Mouse (Mus musculus) WW6 (cell line): ENCODE measurements around the gene Rundc3b.
A peak's percentile ranks its signal among the peaks of the same experiment; 100 is the strongest.

Experiments used
- DNase-seq: peaks from one replicate; pipeline ENCODE4 v3.0.0-alpha.2; 2013; ENCODE audit warnings: low read depth, low spot score

The Rundc3b gene

DNA sequence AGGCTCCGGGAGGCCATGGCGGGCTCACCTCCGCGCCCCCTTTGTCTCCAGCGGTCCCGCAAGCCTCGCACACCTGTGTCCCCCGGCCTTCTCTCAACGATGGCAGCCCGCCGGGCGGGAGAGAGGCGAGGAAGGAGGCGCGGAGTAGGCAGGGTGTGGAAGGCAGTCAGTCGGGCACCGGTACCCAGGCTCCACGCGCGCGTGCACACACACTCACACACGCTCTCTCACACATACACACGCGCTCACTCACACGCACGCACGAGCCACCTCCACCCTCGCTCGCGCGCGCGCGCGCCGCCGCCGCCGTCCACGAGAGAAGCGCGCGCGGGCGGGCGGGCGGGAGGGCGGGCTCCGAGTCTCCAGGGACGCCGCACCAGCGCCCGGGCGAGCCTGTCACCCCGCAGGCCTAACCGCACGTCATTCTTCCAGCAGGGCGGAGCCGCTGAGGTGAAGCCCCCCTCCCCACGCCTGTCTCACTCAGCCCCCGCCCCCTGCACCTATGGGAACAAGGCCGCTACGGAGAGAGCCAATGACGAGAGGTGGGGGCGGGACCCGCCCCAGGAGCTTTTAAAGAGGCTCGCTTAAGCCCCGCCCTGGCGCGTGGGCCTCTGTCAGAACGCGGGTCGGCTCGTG is at the start of gene Rundc3b:
Rundc3b (minus strand) TSS at position 357 of the 636 bp plus-strand sequence.
- peak; percentile 94 for DNase-seq

DNA sequence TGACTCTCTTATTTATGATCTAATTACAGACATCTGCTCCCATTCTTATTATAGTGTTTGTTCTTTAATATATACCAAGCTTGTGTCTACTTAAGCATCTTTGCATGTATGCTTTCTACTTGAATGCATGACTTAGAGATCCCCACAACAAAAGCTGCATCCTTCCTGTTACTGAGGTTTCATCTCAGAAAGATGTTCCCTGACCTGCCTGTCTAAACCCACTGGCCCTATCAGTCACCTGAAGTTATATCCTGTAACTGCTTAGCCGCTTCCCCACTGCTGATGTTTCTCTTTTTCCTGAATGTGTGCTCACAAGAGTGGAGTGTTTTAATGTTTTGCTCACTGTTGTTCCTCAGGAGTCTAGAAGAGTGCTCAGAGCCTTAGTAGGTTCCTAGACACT is 46.9 kb upstream of the Rundc3b start:
- no peak for DNase-seq

- no peak for DNase-seq
These were observed 45.2 kb upstream of the Rundc3b start for GRCm38 (mm10) chr5:8667758-8668474.

DNA sequence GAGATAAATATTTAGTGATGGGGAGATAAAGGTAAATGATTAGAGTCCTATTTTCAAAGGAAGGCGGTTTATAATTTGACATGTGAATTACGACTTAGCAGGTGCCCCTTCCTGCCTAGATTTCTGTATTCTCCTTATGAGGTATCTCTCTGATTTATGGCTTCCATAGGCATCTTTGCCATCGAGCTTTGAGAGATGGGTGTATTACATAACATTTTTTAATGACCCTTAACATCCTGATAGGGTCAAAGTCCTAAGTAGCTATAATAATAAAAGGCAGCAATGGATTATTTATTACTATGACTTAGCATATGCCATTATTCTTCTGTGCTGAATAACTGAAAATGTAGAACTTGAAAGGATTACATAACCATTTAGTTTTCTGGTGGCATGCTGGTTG is 41.9 kb upstream of the Rundc3b start:
- DNase-seq = no peak

GRCm38 (mm10) chr5:8660738-8661151 is 38.0 kb upstream of the Rundc3b start:
- DNase-seq = no peak

- DNase-seq = peak; percentile 26
These were observed 37.4 kb upstream of the Rundc3b start, which contains the start of gene Abcb1a for GRCm38 (mm10) chr5:8659911-8660737. Gene Abcb1a, plus strand, starts transcription at chr5:8660077.

DNA sequence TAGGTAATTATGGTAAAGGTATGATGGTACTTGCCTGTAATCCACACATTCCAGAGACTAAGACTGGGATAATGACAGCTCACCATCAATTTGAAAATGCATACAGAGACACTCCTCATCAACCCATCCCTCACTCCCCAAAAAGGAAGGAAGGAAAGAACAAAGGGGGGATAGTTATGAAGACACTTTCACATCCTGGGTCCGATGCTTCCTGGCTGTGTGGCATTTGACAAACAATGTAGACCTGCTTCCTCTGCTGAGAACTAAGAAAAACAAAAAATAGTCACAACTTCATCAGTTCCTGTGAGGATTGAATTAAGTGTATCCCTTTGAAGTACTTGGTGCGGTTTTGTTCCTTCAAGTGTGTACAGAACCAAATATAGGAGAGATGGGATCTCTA is 29.3 kb upstream of the Rundc3b start:
- no peak for DNase-seq

- DNase-seq = no peak
These were observed 26.0 kb upstream of the Rundc3b start for GRCm38 (mm10) chr5:8648774-8649173.

GRCm38 (mm10) chr5:8648300-8648699 is 25.5 kb upstream of the Rundc3b start:
- DNase-seq = no peak

- DNase-seq = no peak
These were observed 11.8 kb upstream of the Rundc3b start for GRCm38 (mm10) chr5:8634489-8634975.

- no peak for DNase-seq
These were observed 10.1 kb upstream of the Rundc3b start for GRCm38 (mm10) chr5:8632901-8633300.

GRCm38 (mm10) chr5:8622071-8622595 is 619 bp downstream of the Rundc3b start:
- peak; percentile 34 for DNase-seq

GRCm38 (mm10) chr5:8571118-8571517 is 51.6 kb downstream of the Rundc3b start:
- DNase-seq = no peak

DNA sequence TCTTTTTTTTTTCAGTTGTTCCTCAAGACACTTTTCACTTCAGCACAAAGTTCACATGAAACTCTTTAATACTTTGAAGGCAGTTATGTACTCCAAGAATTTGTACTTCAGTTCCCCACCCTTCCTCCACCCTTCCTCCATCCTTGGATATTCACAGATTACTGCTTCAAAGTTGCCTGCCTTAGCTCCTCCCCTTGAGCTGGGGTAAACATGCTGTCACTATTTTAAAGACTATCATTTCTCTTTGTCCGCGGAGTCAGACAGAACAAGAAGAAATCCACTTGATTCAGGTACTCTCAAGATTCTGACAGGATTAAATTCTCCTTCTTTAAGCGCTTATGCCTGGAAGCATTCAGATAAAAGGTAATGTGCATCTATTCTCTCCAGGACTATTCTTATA is 55.9 kb downstream of the Rundc3b start:
- DNase-seq = no peak

GRCm38 (mm10) chr5:8544512-8544911 is 78.2 kb downstream of the Rundc3b start:
- DNase-seq = peak; percentile 29

DNA sequence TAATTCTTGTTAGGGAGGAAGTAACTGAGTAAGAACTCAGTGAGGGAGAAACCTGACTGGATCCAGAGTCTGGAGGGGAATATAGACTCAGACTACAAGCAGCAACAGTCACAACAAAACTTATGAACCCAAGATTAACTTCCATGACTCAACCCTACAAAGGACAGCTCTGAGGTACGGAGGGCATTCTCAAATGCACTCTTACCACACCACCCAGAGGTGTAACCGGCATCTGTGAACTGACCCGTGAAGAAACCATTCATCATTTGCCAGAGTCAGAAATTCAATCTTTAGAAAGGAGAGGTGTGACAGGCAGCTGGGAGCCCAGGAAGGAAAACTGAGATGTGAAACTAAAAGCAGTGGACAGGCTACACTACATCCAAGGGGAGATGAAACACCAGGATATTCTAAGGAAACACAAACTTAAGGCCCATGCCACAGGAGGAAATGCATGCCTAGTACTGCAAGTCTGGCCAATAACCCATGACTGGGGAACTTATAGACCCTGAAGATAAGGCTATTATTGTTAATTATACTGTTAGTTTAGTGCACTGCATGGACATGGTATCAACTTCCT is 80.0 kb downstream of the Rundc3b start:
- no peak for DNase-seq

DNA sequence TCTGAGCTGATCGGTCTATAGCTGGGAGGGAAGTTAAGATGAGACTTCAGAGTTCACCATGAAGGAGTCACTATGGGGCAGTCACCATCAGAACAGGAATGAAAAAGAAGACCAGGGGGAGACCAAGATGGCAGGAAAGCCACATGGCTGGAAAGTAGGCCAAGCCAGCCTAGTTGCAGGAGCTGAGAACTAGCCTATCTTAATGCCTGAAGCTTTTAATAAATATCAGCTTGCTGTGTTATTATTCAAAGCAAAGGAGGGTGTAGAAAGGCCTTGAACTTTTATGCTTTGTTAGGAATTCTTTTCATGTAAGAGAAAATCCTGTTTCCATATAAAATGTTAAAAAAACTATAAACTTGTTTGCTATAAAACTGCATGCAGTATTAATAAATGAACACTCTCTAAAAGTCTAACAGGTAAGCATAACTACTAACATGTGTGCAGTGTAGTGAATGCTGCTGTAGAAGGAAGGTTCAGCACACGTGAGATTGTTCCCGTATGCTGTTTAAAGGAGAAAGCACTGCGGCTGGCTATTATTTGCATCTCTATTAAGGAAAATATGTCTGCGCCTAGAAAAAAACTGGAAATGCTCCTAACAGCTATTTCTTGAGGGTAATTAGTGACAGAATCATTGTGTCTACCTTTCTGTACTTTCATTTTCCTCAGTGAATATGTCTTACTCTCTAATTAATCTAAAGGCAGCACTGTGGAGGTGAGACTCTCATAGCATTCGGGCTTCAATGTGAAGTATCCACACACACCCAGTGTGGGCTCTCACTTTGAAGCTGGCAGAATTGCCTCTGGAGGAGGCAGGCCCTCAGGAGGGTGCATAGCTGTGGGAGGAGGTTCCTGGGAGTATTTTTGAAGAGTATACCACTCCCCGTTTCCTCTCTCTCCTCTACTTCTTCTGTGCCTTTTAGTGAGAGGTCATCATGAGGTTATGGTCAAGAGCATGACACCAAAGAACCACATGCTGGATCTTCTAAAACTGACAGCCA is 81.3 kb downstream of the Rundc3b start:
- no peak for DNase-seq

DNA sequence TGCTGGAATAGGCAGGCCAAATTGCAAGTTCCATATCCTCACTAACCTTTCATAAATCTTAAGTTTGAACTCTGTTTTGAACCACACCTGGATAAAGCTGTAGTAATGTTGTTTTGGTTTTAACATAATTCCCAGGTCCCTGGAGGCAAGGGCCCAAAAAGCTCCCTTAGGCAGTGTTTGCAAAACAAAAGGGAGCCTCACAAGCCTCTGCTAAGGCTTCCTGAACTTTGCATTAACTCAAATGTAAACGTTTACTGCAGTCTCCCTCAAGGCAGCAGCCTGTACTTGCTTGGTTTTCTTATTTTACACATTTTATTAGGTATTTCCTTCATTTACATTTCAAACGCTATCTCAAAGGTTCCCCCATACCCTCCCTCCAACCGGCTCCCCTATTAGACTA is 103.7 kb downstream of the Rundc3b start:
- no peak for DNase-seq

- DNase-seq = no peak
These were observed 131.0 kb downstream of the Rundc3b start for GRCm38 (mm10) chr5:8491778-8492177.

GRCm38 (mm10) chr5:8489471-8490110 is 133.2 kb downstream of the Rundc3b start:
- DNase-seq = no peak
